Mouse (Mus musculus): ENCODE data around the gene Idh2.
"Not testable (repeated sequence)": the region's sequence is repeated elsewhere in the genome, so short reads cannot be mapped to it uniquely, and the experiment has no call there.

The Idh2 gene

DNA sequence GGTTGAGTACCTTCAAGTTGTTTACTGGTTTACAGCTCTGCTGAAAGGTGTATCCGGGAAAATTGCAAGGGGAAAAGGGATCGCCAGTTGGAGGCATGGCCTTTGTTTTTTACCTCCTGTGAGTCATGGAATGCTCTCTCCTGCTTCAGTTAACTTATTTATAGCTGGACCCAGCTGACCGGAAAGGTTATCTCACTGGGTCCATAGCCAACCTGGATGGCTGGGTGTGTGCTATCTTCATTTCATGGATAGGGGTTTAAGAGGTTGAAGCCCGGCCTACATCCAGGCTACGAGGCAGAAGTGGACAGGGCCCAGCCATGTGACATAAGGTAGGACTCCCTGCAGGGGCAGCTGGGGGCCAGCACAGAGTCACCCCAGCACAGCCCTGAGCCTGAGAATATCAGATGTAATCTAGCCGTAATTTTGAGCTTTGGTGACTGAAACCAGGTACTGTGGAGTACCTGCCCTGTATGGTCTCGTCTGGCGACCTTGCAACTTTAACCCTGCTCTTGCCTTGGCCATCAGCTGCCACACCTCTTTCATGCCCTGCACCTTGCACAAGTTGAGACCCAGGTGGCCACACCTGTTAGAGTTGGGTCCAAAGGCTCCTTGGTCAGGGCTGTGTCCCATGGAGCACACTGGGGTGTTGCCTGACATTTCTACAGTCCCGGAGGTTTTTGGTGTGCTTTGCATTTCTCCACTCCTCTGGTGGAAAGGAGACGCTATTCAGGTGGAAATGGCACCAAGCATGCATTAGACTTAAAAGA, 55.0 kb downstream of the Idh2 start:
- DNase-seq (ENCODE audit: low spot score in 2 of 2): no peak

GRCm38 (mm10) chr7:80059064-80059838, 55.9 kb downstream of the Idh2 start:
- no peak for DNase-seq (ENCODE audit: low spot score in 2 of 2)

DNA sequence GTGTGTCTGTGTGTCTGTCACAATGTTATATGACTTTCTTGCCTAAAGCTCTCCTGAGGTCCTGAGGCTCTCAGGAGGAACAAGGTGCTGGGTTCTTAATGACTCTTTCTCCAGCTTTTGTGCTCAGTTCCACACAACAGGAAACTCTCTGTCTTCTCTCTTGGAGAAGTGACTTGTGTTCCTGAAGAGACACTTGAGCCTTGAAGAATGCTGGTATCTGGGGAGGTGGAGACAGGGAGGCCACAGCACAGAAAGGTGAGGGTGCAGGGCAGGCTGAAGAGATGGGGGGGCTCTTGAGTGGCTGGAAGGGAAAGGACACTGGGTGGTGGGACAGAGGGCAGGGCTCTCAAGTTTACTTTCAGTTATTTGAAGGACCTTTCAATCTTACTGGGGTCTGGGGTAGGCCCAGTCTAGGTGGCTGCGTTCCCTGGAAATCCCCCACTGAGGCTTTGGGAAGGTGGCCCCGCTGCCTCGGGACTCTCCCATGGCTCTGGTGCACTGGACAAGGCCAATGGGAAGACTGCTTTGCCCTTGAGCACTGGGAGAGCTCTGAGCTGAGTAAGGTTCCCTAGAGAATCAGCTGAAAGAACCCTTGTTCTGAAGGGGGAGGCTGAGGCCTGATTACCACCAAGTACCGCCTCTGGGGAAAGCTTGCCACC, 56.7 kb downstream of the Idh2 start:
- no peak for DNase-seq (ENCODE audit: low spot score in 2 of 2)

DNA sequence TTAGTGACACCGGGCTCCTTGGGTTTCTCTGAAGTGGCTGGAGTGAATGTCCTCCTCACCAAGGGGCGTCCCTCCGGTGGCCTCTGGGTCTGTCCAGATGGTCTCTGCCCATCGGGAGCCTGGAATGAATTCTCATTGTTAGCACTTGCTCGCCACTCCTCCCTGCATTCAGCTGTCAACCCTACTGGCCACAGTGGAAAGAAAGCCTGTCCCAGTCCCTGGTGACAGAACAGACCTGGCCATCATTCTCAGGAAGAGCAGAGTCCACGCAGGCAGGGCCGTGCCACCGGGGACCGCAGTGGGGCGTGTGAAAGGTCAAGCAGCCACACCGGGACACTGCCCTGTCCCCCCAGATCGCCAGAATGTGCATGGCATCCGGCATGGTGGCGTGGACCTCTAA, 57.4 kb downstream of the Idh2 start:
- no peak for DNase-seq (ENCODE audit: low spot score in 2 of 2)

GRCm38 (mm10) chr7:80057002-80057691, 58.0 kb downstream of the Idh2 start:
- no peak for DNase-seq (ENCODE audit: low spot score in 2 of 2)

GRCm38 (mm10) chr7:80055781-80056180, 59.4 kb downstream of the Idh2 start:
- DNase-seq (ENCODE audit: low spot score in 2 of 2): no peak

- no peak for DNase-seq (ENCODE audit: low spot score in 2 of 2)
Observed at GRCm38 (mm10) chr7:80053147-80053546, 62.0 kb downstream of the Idh2 start.

DNA sequence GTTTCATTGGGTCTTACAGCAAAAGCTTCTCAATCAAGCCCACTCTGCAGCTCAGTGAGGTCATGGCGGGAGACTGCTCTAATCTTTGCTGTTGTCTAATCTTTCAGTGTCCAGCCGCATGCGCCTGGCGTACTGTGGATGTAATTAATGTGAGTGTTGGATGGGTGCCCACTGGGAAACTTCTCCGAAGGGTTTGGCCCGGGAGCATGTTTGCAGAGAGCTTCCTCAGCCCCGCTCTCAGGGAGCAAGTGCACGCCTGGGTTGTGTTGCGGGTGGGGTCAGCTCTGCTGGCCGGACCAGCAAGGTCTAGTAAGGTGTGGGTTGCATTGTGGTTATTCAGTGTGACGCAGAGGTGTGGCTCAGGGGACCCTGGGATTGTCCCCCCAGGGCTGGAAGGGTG, 62.9 kb downstream of the Idh2 start:
- DNase-seq (ENCODE audit: low spot score in 2 of 2): no peak

DNA sequence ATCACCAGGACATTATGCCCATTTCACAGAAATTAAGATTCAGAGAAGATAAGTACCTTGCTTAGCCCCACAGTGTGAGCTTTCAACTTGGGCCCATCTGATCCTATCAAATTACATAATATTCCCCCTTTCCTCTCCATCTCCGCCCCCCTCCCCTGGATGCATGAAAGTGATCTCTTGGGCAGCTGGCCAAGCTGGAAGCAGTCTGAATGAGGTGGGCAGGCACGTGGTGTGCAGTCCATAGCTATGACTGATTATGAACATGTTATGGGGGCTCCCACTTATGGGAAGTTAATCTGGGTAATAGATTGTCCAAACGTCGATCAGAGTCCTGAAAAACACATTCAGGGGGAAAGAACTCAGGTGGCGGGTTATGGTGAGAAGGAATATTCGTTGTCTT, 63.4 kb downstream of the Idh2 start:
- no peak for DNase-seq (ENCODE audit: low spot score in 2 of 2)

GRCm38 (mm10) chr7:80050382-80050781, 64.8 kb downstream of the Idh2 start:
- not testable (repeated sequence) for DNase-seq (ENCODE audit: low spot score in 2 of 2)

- no peak for DNase-seq (ENCODE audit: low spot score in 2 of 2)
Observed at GRCm38 (mm10) chr7:80049746-80050145, 65.4 kb downstream of the Idh2 start.

DNA sequence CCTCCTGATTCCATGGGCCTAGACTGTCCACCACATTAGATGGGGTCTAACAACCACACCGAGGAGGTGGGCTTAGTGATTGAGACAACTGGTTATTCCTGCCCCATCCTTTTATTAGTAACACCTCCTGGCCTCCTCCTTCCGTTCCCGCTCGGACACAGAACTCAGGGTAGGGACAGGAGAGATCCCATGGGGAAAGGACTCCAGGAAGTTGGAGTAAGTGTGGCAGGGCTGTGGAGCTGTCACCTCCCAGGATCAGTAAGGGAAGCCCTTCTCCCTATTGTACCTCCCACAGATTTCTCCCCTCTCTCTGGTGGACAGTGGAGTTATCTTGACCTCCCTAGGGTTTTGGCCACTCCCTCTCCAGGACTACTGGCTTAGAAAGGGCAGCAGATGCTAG, 68.2 kb downstream of the Idh2 start:
- DNase-seq (ENCODE audit: low spot score in 2 of 2): no peak

All from natural killer cell, adult 2 months (primary cell).